Mouse (Mus musculus) embryo, embryonic 10.5 days (tissue): ENCODE measurements around the gene Banp.
A peak's percentile ranks its signal among the peaks of the same experiment; 100 is the strongest.

Experiments
- DNase-seq: peaks from one replicate; pipeline ENCODE4 v3.0.0-alpha.2; 2015; ENCODE audit warnings: low spot score

Gene Banp

DNA sequence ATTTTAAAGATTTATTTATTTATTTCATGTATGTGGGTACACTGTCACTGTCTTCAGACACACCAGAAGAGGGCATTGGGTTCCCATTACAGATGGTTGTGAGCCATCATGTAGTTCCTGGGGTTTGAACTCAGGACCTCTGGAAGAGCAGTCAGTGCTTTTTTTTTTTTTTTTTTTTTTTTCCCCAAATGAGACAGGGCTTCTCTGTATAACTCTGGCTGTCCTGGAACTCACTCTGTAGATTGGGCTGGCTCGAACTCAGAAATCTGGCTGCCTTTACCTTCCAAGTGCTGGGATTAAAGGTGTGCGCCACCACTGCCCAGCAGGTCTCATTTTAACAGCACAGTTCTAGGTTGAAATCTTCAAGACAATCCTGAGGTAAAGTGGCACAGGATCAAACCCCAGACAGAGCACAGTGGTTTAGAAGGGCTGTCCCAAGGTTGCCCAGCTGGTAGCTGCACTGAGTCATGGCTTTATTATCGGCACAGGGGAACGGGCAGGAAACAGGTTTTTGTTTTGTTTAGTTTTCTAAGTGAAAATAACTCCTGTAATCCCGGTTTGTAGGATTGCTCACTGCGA is at the start of gene Banp:
Gene Banp, plus strand, starts transcription at position 529 of the 579 bp plus-strand sequence.
- no peak for DNase-seq

DNA sequence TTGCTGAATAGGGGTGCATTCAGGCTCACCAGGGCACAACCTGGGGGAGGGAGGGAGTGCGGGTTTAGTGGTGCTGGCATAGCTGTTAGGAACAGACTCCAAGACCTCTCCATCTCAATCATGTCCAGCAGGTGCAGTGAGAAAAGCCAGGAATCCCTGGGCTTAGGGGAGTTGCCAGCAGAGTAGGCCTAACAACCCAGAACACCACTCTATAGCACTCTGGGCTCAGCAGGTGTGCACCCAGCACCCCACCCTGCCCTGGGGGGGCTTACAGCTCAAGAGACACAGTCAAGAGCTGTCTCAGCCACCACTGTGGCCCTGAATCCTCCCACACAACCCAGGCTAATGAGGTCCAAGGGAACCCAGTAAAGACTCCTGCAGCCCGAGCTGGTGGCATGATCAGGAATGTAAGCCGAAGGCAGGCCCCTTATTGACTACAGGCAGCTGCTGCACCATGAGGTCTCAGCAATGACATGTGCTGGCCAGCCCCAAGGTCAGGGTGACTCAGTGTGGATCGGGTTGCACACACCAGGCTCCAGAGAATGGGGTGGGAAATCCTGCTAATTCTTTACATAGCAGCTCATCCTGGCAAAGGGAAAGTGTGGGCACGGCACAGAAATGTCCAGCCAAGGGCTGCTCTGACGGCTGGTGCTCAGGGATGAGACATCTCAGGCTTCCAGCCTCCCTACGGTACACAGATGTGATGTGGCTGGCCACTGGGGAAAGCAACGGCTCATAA is 47.9 kb upstream of the Banp start:
- DNase-seq, result peak; percentile 48

DNA sequence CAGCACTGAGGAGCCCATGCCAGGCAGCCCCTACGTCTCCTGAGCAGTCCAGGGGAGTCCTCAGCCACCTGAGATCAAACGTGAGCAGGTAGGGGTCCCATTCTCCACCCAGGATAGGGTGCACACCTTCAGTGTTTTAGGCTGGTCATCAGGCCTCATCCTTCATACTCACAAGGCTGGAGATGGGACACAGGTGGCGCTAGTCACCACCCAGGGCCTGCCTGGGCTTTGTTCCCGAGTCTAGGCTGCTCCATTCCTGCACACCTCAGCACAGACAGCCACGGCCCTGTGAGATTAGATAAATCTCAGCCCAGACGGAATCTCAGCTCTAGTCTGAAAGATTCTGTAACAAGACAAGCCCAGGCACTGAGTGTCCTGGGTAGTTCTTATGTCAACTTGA is 45.6 kb upstream of the Banp start:
- DNase-seq, result no peak

DNA sequence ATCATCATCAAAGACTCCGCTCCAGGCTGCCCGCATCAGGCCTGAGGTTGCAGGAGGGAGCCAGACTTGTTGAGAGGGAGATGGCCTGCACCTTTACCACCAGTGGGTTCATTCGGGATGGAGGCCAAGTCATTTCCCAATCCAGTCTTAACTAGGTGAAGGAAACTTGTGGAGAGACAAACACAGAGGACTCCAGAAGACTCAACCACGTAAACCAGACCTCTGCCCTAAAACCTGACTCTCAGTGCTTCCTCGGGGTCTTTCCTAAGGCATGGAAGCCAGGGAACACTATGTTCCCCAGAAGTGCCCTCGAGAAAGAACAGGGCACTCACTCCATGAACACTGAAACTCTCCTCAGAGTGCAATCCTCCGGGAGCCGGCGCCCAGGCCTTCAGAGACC is 44.6 kb upstream of the Banp start:
- DNase-seq, result no peak

DNA sequence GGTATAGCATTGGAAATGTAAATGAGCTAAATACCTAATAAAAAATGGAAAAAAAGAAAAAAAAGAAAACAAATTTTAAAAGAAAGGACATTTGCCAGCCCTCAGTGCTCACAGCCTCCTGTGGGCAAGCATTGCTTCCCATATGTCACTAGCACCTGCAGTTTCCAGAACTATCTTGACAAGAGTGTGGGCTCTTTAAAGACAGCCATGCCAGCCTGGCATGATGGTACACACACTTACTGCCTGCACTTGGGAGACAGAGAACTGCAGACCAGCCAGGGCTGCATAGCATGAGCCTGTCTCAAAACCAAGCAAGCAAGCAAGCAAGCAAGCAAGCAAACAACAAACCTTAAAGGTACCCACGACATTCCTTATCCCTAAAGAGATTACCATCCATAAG is 44.1 kb upstream of the Banp start:
- DNase-seq, result no peak

DNA sequence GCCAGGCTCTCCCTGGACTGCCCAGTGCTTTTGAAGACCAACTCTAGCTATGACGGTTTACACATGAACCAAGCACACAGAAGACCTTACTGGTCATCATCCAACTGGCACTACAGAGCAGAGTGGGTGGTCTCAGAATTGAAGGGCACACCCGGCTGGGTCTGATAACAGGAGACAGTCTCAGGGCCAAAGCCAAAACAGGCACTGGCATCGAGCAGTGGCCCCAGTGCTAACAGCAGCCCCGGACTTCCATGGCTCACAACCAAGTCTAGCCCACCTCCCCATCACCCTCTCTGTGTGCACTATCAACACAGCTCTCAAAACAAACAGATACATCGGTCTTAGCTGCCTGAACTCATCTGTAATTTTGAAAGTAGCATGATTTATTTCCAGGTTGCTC is 43.7 kb upstream of the Banp start:
- DNase-seq, result no peak

DNA sequence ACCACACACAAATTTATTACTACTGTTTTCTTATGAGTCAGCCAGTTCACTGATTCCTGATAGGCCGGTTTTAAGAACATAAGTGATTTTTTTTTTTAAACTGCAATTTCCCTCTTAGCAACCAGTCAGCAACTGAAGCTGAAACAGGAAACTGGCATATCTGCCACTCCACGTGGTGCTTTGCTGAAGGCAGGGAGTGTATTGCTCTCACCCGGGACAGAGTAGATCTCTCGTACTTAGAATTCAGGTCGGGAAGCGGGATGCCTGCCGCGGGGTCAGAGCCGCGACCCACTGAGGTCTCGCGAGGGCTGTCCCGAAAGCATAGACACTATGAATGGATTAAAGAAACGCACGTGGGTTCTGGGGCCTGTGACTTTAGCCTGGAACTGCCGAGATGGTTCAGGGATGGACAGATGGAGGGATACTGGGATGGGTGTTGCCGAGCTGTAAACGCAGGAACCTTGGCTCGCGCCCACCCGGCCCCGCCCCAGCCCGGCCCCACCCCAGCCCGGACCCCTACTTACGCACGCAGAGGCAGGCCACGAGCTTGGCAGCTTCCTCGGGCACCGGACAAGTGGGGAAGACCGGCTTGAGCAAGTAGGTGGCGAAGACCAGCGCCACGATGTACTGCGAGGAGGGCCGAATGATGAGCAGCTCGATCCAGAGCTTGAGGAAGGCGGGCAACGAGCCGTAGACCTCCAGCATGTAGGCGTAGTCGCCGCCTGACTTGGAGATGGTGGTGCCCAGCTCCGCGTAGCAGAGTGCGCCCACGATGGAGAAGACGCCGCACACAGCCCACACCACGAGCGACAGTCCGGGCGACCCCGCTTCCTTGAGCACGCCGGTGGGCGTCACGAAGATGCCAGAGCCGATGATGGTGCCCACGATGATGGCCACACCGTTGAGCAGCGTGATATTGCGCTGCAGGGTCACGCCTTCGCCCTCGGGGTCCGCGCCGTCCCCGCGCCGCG is 42.7 kb upstream of the Banp start:
- DNase-seq, result peak; percentile 74

DNA sequence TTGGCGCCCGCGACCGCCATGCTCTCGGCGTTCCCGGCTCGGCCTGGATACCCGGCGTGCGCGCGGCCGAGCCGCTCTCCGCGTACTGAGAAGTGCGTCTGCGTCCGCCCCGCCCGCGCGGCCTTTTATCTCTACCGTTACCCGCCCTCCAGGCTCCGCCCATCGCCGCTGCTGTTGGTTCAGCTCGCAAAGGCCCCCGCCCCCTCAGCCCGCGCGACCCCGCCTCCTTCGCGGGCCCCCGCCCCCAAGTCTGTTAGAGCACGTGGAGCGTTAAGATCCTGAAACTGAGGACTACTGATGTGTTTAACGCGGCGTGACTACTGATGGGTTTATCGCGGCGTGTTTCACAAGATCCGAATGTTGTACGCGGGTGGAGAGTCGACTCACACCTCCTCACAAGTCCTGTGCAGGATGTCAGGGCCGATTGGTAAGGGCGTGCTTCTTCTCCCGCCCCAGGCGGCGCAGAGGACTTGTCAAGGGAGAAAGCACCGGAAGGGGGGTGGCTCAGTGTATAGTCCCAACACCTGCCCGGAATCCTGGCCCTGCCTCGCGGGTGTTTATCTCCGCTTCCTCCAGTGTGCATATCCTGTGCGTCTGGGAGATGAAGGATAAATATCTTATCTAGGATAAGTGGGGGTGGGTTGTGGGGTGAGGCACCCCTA is 41.8 kb upstream of the Banp start, which contains the start of gene Slc7a5:
Gene Slc7a5, minus strand, starts transcription at position 108 of the 662 bp plus-strand sequence.
- DNase-seq, result peak; percentile 98

DNA sequence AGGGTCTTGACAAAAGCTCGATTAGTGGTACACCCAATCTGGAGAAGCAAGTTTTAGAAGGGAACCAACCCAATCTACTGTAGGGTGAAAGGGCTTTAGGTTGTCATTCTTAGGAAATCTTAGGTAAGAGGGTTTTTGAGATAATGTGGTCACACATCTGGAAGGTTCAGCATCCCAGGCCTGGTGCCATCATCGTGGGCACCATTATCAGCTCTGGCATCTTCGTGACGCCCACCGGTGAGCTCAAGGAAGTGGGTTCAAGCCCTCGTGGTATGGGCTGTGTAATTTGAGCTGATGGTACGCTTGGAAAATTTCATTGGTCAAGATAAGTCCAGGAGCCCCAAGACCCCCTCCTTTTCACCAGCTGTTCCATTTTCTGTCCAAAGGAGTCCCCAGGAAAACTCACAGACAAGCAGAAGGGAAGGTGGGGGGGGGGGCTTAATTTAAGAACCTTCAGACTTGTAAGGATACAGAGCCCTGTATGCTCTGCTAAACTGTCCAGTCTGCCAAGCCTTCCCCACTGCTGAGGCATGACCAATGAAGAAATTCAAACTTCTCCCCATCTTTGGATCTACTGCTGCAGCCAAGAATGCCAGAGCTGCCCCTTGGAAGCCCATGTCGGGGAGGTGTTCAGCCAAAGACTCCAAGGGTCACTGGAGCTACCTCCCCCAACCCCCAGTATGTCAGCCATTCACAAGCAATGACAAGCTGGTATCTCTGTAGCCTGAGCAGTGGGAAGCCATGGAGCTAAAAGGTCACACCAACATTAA is 41.0 kb upstream of the Banp start:
- no peak for DNase-seq

DNA sequence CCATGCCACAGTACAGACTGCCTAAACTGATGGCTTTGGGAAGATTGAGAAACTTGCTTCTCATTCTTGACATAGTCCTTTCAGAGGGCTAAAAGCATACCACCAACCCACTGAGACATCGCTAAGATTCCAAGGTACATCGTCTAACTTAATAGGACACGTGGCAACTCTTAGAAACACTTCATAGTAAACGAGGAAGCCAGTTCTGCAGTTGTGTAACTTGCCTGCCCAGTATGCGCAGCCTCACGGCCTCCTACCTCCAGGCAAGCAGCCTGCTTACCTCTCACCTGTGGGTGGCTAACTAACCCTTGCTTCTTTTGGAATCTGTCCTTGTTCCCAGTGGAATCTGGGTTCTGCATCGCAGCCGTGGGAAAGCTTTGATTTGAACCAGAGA is 40.4 kb upstream of the Banp start:
- DNase-seq, result no peak

DNA sequence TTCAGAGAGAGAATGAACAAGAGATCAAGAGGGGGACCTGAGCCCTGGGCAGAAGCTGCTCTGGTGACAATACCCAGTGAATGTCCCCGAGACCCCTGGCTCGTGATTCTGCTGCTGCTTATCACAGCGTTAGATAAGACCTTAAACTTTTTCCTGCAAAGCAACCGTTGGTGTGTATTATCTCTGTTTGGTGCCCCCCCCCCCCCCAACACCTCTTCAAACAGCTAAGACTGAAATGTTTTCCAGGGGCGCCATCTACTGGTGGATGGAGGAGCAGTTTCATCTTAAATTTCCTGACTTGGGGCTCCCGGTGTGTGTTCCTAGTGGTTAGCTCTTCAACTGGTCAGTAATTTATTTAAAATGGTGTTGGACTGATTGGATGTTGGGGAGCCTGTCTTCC is 39.9 kb upstream of the Banp start:
- peak; percentile 86 for DNase-seq

DNA sequence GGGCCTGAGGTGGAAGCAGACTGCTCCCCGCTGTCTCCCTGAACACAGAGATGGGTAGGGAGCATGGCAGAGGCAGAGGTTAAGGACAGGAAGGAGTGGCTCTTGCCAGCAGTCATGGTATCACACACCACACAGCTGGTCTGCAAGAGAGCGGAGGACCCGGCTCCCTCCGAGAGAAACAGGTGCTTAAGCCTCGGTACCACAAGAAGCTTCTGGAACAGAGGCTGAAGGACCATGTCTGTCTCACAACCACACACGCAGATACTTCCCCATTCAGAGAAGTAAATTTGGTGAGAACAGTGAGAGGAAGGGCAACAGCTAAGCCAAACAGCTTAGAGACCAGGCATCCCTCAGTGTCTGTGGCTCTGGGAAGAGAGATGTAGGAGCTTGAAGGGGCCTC is 38.1 kb upstream of the Banp start:
- no peak for DNase-seq

DNA sequence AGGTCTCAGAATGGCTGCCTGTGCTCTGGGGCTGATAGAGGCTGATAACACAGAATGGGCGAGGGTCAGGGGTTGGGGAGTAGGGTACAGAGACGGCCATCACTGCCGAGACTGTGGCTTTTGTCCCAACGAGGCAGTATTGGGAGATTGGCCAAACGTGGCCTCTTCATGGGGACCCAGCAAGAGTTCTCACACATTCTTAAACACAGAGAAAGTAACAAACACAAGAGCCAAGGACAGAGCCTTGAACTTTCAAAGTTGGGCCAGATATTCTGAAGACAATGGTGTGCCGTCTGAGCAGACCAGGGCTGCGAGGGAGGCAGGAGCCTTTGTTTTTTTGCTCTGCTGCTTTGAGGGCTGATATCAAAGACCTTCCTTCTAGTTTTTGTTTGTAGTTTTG is 37.6 kb upstream of the Banp start:
- no peak for DNase-seq

DNA sequence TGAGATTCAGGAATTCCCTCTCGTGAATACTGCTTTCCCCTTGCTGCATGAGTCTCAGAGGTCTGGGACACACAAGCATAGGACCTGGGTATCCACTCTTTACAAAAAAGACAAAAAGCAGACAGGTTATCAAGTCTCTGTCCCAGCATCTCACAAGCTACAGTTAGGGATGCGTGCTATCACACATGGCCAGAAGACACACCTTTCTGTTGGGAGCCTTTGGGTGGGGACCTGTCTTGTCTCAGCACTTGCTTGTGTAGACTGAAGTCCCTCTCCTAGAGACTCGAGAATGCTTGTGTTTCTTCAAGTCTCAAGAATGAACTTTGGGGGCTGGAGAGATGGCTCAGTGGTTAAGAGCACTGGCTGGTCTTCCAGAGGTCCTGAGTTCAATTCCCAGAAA is 36.7 kb upstream of the Banp start:
- no peak for DNase-seq

DNA sequence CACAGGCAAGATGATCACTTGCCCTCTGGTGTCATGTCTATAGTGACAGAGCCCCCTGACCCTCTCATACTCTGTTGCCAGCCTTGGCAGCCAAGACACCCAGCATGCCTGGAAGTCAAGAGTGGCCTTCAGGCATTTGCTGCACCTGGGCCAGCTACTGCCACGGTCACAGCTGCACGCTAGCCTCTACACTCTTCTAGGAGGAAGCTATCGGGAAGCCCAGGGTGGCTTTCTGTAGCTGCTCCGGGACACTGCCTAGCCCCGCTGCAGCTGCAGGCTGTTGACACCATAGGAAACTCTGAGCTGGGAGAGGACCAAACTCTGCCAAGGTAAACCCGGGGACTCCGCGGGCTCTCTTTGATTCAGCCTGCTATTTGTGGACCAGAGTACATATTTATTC is 36.2 kb upstream of the Banp start:
- no peak for DNase-seq

DNA sequence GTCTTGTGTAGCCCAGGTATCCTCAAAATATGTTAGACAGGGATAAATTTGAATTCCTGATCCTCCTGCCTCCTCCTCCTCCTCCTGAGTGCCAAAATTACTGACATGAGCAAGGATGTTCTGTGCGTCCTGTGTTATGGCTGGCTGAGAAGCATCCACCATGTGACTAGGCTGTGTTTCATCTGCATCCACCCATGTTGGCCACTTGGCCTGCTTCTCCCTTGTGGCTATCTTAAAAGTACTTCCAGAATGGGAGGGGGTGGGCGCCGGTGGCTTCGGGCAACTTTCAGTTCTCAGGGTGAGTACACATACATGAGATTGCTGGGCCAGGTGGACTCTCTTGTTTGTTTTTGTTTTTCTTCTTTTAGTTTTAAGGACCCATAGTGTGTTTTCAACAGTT is 30.4 kb upstream of the Banp start:
- no peak for DNase-seq

DNA sequence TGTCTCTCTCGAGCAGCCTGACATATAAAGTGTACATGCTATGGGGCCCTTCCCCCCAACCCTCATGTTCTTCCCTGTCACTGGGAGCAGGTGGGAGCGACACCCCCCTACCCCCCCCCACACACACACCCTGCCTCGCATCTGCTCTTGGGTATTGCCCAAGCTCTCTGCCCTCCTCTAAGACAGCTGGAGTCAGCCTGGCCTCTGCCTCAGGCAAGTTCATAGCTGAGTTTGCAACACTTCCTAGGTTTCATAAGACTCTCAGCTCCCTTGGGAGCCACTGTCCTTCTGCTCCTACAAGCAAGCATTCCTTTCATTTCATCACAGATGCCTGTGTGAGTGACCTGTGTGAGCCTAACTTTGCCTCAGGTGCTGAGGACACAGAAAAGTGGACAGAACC is 29.8 kb upstream of the Banp start:
- peak; percentile 33 for DNase-seq

DNA sequence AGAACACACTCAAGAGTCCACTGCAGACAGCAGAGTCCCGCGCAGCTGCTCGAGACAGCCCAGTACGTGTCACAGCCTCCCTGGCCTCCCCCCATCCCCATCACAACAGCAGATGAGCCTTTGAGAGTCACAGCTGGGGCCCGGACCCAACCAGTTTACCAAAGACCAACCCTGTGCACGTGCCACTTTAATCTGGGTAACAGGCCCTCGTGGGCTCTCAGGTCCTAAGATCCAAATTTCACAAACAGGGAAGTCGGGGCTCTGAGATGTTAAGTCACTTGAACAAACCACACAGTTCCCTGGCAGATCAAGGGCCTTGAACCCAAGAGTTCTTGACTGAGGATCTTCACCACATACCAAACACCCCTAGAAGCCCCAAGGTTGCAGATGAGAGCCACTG is 28.0 kb upstream of the Banp start:
- no peak for DNase-seq

DNA sequence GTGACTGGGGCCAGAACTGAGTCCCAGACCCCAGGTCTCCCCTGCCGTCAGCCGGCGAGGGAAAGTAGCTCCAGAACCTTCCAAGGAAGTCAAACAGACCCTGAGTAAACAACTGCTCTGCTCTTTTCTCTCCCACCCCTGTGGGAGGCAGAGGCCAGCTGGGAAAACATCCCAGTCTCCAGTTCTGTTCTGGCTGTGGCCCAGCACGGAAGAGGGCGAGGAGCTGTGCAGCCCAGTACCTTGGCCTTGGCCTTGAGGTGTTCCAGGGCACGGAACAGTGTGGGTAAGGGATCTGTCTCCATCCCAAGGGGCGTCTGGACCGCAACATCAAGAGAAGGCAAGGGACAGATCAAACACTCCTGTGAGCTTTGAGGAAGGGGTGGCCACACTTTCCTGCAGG is 27.4 kb upstream of the Banp start:
- DNase-seq, result no peak

DNA sequence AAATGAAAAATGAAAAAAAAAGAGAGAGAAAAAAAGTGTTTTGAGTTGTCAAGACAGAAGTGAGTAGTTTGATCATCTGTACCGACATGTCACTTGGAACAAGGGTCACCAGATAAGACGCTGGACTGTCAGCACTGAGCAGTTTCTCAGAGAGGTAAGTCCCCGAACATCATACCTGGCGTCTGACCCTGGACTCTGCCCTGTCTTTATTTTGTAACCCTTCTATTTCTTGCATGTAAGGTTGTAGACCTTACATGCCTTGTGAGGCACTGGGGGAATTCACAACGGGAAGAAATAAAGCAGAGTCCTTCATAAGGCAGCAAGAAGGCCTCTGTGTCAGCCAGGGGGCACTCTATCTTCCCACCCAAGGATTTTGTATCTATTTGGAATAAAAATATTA is 24.9 kb upstream of the Banp start:
- no peak for DNase-seq

DNA sequence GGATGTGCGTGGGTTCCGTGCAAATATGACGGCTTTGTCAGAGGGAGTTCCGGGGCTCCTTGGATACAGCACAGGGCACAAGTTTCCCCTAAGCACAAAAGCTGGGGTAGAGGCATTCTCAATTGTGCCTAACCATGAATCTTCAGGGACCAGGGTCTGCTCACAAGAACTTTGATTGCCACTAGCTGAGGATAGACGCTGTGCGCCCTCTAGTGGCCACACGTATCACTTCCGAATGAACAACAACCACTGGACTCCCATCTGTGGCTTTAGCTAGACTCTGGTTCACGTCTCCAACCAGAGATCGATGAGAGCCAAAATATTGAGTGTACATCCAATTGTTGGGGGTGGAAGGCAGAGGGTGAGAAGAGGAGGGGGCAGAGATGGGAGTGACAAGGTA is 23.9 kb upstream of the Banp start:
- peak; percentile 92 for DNase-seq

DNA sequence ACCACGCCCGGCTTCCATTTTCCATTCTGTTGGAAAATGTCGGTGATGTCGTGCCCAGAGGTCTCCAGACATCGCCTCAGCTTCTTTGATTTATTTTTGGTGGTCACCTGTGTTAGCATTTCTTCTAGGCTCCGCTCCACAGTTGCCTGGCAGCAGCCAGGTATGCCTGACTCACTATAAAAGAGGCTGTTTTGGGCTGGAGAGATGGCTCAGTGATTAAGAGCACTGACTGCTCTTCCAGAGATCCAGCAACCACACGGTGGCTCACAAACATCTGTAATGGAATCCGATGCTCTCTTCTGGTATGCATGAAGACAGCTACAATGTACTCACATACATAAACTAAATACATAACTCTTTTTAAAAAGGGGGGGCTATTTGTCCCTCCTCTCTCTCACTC is 23.3 kb upstream of the Banp start:
- DNase-seq, result no peak
